ENCODE assay signal across 1 mouse cellular context in genomic region chr10:80854913-80855748, GRCm38 (mm10).
A peak's percentile ranks its signal among the peaks of the same experiment; 100 is the strongest.
TF ChIP-seq lines count a peak whose summit lies in the region.

Lsm7 (minus strand) TSS chr10:80855209.
Sppl2b (plus strand) TSS chr10:80855275.

TF ChIP-seq in CH12.LX, 34 proteins besides CTCF, POLR2A, EP300 and RAD21 (continued from another document):
- TF ChIP-seq GABPA (IDR thresholded peaks at IDR 0.05; ENCODE audit: insufficient replicate concordance, low read depth, low read length), result no peak
- no peak for TF ChIP-seq IRF4 (IDR thresholded peaks at IDR 0.05; ENCODE audit: low read depth, low read length)
- 0 out of 2 replicates have a peak, but pooled peaks have one; percentile 15 for TF ChIP-seq BHLHE40 (IDR thresholded peaks at IDR 0.05; ENCODE audit: low read depth, low read length)
- TF ChIP-seq E2F4 (IDR thresholded peaks at IDR 0.05; ENCODE audit: insufficient replicate concordance, low read depth, low read length), result no peak
- peak; percentile 89 for TF ChIP-seq ZMIZ1 (IDR thresholded peaks at IDR 0.05; ENCODE audit: low read depth, low read length)
- no peak for TF ChIP-seq ZC3H11A (IDR thresholded peaks at IDR 0.05; ENCODE audit: low read depth, low read length)
- no peak for TF ChIP-seq USF2 (conservative IDR thresholded peaks at IDR 0.05; ENCODE audit: low read depth, low read length)
- TF ChIP-seq MAZ (IDR thresholded peaks at IDR 0.05; ENCODE audit: low read depth, low read length), result no peak
- TF ChIP-seq TBP (conservative IDR thresholded peaks at IDR 0.05; ENCODE audit: low read depth, low read length), result 0 out of 2 replicates have a peak, but pooled peaks have one; percentile 60
- TF ChIP-seq CHD1 (IDR thresholded peaks at IDR 0.05; ENCODE audit: low read depth, low read length), result no peak
- no peak for TF ChIP-seq PAX5 (IDR thresholded peaks at IDR 0.05; ENCODE audit: low read length)
- TF ChIP-seq MEF2A (IDR thresholded peaks at IDR 0.05; ENCODE audit: borderline replicate concordance, low read depth, low read length), result no peak
- TF ChIP-seq JUN (IDR thresholded peaks at IDR 0.05; ENCODE audit: insufficient read depth, low read depth, low read length), result no peak
- peak; percentile 100 for TF ChIP-seq NRF1 (IDR thresholded peaks at IDR 0.05; ENCODE audit: low read depth, low read length)
- TF ChIP-seq SMC3 (IDR thresholded peaks at IDR 0.05; ENCODE audit: low read depth, low read length), result no peak
- 0 out of 2 replicates have a peak, but pooled peaks have one; percentile 53 for TF ChIP-seq KAT2A (IDR thresholded peaks at IDR 0.05; ENCODE audit: insufficient replicate concordance, low read length)
- peak; percentile 94 for TF ChIP-seq NELFE (IDR thresholded peaks at IDR 0.05; ENCODE audit: low read depth, low read length)
- TF ChIP-seq JUND (conservative IDR thresholded peaks at IDR 0.05; ENCODE audit: low read depth, low read length), result no peak
- TF ChIP-seq MXI1 (IDR thresholded peaks at IDR 0.05; ENCODE audit: low read depth, low read length), result peak; percentile 96
- peak; percentile 91; the same call in 1 of the 2 replicates for TF ChIP-seq MYC (IDR thresholded peaks at IDR 0.05; ENCODE audit: low read depth, low read length)
- TF ChIP-seq USF1 (IDR thresholded peaks at IDR 0.05; ENCODE audit: low read depth, low read length), result no peak
- TF ChIP-seq TCF12 (IDR thresholded peaks at IDR 0.05; ENCODE audit: low read depth, low read length), result peak; percentile 85
- TF ChIP-seq ZNF384 (IDR thresholded peaks at IDR 0.05; ENCODE audit: low read depth, low read length), result no peak
- no peak for TF ChIP-seq ZKSCAN1 (IDR thresholded peaks at IDR 0.05; ENCODE audit: borderline replicate concordance, low read depth, low read length)
- TF ChIP-seq POLR2AphosphoS2 (IDR thresholded peaks at IDR 0.05; ENCODE audit: low read depth, low read length), result peak; percentile 75; the same call in 1 of the 2 replicates
- TF ChIP-seq ELF1 (IDR thresholded peaks at IDR 0.05; ENCODE audit: low read depth, low read length), result peak; percentile 75; the same call in 1 of the 2 replicates
- no peak for TF ChIP-seq ETS1 (conservative IDR thresholded peaks at IDR 0.05; ENCODE audit: low read depth, low read length)
- peak; percentile 96 for TF ChIP-seq SIN3A (IDR thresholded peaks at IDR 0.05; ENCODE audit: low read length)
- no peak for TF ChIP-seq MAFK (IDR thresholded peaks at IDR 0.05; ENCODE audit: insufficient replicate concordance, low read length)
